Mouse (Mus musculus) lung, adult 10 weeks (tissue): ENCODE data around the gene Noxred1. TPM values are rescaled to one million over a fixed set of nuclear protein-coding genes. Genes with fewer than 3 reads are reported as not detected.

ENCODE experiments used
- polyA plus RNA-seq: library from polyadenylated mRNA; stranded (reverse); fragments of 350-450 nt; fragmentation: Illumina TruSeq; extraction: RNeasy Lipid Tissue Mini Kit (QIAGEN cat#74804); gene quantifications from one replicate; pipeline ENCODE4 v1.2.3, GENCODE M21; 2014; ENCODE audit warnings: low read depth, low replicate concordance; ENCODE audit not compliant: insufficient read depth

Gene Noxred1
- polyA plus RNA-seq: 0.63 TPM

GRCm38 (mm10) chr12:87238632-87239031, at the start of gene Noxred1:
TSS of gene Noxred1 (minus strand) at chr12:87238732.

DNA sequence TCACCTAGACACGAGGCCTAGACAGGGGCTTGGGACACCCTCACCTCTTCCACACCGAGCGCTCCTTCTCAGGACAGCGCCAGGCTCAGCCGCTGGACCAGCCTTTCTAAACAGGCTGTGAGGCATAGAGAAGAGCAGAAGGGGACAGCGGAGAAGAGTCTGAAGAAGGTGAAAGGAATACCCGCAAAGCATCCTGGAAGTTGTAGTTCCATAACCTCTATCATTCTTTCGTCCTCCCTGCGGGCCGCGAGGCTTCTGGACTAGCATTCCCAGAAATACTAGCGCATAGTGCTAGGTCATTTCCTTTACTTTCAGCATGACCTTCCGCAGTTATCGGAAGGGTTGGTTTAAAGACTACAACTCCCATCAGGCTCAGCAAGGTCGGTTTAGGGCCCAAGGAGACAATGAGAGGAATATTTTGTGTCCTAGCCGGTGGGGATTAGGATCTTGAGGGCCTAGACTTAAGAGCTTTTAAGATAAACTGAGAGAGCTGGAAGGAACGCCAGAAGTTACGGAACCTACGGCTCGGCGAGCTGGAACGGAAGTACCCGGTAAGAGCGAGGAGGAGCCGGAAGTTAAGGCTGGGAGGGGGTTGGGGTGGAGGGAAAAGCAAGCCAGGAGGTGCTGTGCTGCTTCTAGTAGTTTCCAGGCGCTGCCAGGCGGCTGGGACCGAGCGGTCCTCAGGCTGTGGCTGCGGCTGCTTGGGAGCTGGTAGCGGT, 27.7 kb upstream of the Noxred1 start, which contains the start of the genes Vipas39 and Ahsa1:
Gene Vipas39, minus strand, starts transcription at position 149 of the 719 bp plus-strand sequence.
Gene Ahsa1, plus strand, starts transcription at position 372 of the 719 bp plus-strand sequence.

DNA sequence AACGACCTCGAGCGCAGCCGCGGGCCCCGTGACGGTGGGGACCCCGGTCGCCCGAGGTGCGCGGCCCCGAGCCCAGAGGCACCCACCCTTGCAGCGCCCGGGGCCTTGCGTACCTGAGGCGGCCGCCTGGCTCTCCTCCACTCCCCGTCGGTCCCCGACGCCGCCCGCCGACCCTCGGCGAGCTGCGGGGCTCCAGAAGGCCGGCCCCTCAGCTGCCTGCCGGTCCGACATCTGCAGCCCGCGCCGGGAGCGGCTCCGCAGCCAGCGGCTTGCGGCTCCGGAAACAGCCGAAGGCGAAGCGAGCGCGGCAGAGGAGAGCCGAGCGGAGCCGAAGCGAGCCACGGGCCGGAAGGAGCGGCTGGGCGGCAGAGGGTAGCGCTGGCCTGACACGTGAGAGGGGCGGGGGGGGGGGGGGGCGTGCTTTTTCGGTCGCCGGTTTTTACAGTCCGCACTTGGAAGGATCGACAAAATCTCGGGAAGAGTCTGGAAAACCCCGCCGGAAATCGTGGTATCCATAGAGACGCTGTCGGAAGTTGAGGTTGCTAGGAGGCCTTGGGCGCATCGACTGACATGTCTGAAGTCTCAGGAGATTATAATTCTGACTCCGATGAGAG, 38.5 kb downstream of the Noxred1 start, which contains the start of gene Tmed8:
Gene Tmed8, minus strand, starts transcription at position 482 of the 614 bp plus-strand sequence.

GRCm38 (mm10) chr12:87199206-87199972, 39.1 kb downstream of the Noxred1 start, which contains the start of gene Samd15:
TSS of gene Samd15 (plus strand) at chr12:87199723.

Other genes with a start within 250 kb of the Noxred1 start
- gene Zdhhc22, start 248.3 kb downstream of the Noxred1 start, polyA plus RNA-seq: not detected
- gene Tmem63c, start 217.4 kb downstream of the Noxred1 start, polyA plus RNA-seq: 0.07 TPM
- gene Ngb, start 136.2 kb downstream of the Noxred1 start, polyA plus RNA-seq: 4.3 TPM
- 83.2 TPM for gene Gstz1, start 91.6 kb downstream of the Noxred1 start, polyA plus RNA-seq
- 6.5 TPM for gene Pomt2, start 90.8 kb downstream of the Noxred1 start, polyA plus RNA-seq
- 0.29 TPM for gene Samd15, start 39.0 kb downstream of the Noxred1 start, polyA plus RNA-seq
- gene Tmed8, start 38.3 kb downstream of the Noxred1 start, polyA plus RNA-seq: 3.5 TPM
- gene Vipas39, start 27.5 kb upstream of the Noxred1 start, polyA plus RNA-seq: 19.3 TPM
- 116 TPM for gene Ahsa1, start 27.7 kb upstream of the Noxred1 start, polyA plus RNA-seq
- gene Ism2, start 61.0 kb upstream of the Noxred1 start, polyA plus RNA-seq: 1.3 TPM
- 80.8 TPM for gene Sptlc2, start 149.6 kb upstream of the Noxred1 start, polyA plus RNA-seq
- gene Slirp, start 205.2 kb upstream of the Noxred1 start, polyA plus RNA-seq: 91.3 TPM
- 8.7 TPM for gene Alkbh1, start 205.3 kb upstream of the Noxred1 start, polyA plus RNA-seq
- gene Snw1, start 233.5 kb upstream of the Noxred1 start, polyA plus RNA-seq: 48.4 TPM